Mouse (Mus musculus) kidney, embryonic 15.5 days (tissue): ENCODE data around the gene Ccdc96. TPM values are rescaled to one million over a fixed set of nuclear protein-coding genes. Genes with fewer than 3 reads are reported as not detected.

ENCODE experiments used
- ATAC-seq: fragments of 200-750 bp; cut with Nextera tagmentation; replicated peaks from 2 replicates; pipeline ENCODE4 v1.8.0; 2017; ENCODE audit warnings: moderate TSS enrichment; ENCODE audit not compliant: low FRiP score
- H3K27ac ChIP-seq: fragments of 300-500 bp; sonication (generic); 2 replicates; pipeline ENCODE4 v1.5.1; 2015; ENCODE audit warnings: mild to moderate bottlenecking, inconsistent platforms
- H3K27me3 ChIP-seq: fragments of 300-500 bp; sonication (generic); 2 replicates; pipeline ENCODE4 v1.6.1; 2015; ENCODE audit warnings: inconsistent platforms
- H3K36me3 ChIP-seq: fragments of 300-500 bp; sonication (generic); 2 replicates; pipeline ENCODE4 v1.6.1; 2015; ENCODE audit warnings: inconsistent platforms
- H3K4me1 ChIP-seq: fragments of 300-500 bp; sonication (generic); 2 replicates; pipeline ENCODE4 v1.6.1; 2015; ENCODE audit warnings: inconsistent platforms
- H3K4me2 ChIP-seq: fragments of 300-500 bp; sonication (generic); 2 replicates; pipeline ENCODE4 v1.6.1; 2015; ENCODE audit warnings: moderate library complexity, mild to moderate bottlenecking, inconsistent platforms
- H3K4me3 ChIP-seq: fragments of 300-500 bp; sonication (generic); replicated peaks from 2 replicates; pipeline ENCODE4 v1.5.1; 2015; ENCODE audit warnings: mild to moderate bottlenecking, inconsistent platforms
- H3K9ac ChIP-seq: fragments of 300-500 bp; sonication (generic); 2 replicates; pipeline ENCODE4 v1.6.1; 2015; ENCODE audit warnings: mild to moderate bottlenecking, inconsistent platforms
- H3K9me3 ChIP-seq: fragments of 300-500 bp; sonication (generic); replicated peaks from 2 replicates; pipeline ENCODE4 v1.6.1; 2016; ENCODE audit warnings: inconsistent platforms
- WGBS: fragments of 180-500 bp; shearing (Covaris S2); methylation state at CpG from one replicate; pipeline ENCODE4 v1.1.7; 2015; ENCODE audit warnings: mixed read lengths; 5-methylcytosine and 5-hydroxymethylcytosine counted together
- polyA plus RNA-seq: library from polyadenylated mRNA; unstranded; fragments of >200 nt; fragmentation: Nextera tagmentation; extraction: Ambion mirVana; gene quantifications from 2 replicates; pipeline ENCODE4 v1.2.1, GENCODE M21; 2015

Ccdc96 gene
- polyA plus RNA-seq, 1 experiment from 2014 or later = 0.66 TPM

- Histone ChIP-seq H3K9me3 (no peaks in the 10 kb centered on the region), H3K9ac (no peak overlapping the region), H3K27ac (no peak overlapping the region), H3K36me3 (no peaks in the 10 kb centered on the region), H3K27me3 (no peaks in the 10 kb centered on the region), H3K4me2 (no peak overlapping the region), H3K4me1 (peaks cover 6% of the 10 kb centered on the region; the same call in 1 of the 2 replicates), H3K4me3 (no peak overlapping the region)
- no peak for ATAC-seq
- WGBS = 78% methylated on average over 4 of the region's 4 CpGs
Observed at GRCm38 (mm10) chr5:36457706-36458105, 26.7 kb upstream of the Ccdc96 start.

- no peak overlapping the region for H3K27ac ChIP-seq
- H3K9me3 ChIP-seq = no peaks in the 10 kb centered on the region
- H3K36me3 ChIP-seq = no peaks in the 10 kb centered on the region
- no peak overlapping the region for H3K9ac ChIP-seq
- H3K4me3 ChIP-seq = no peak overlapping the region
- ATAC-seq = no peak
- no peak overlapping the region for H3K4me2 ChIP-seq
- WGBS = 14% methylated on average over 4 of the region's 4 CpGs
- H3K27me3 ChIP-seq = no peaks in the 10 kb centered on the region
- H3K4me1 ChIP-seq = peaks cover 18% of the 10 kb centered on the region
Observed at GRCm38 (mm10) chr5:36458926-36459325, 25.5 kb upstream of the Ccdc96 start.

- H3K27me3 ChIP-seq = no peaks in the 10 kb centered on the region
- ATAC-seq = no peak
- no peak overlapping the region for H3K27ac ChIP-seq
- no peak overlapping the region for H3K4me2 ChIP-seq
- H3K9me3 ChIP-seq = no peaks in the 10 kb centered on the region
- no peak overlapping the region for H3K9ac ChIP-seq
- peaks cover 26% of the 10 kb centered on the region for H3K4me1 ChIP-seq
- no peak overlapping the region for H3K4me3 ChIP-seq
- H3K36me3 ChIP-seq = no peaks in the 10 kb centered on the region
- 60% methylated on average over 2 of the region's 2 CpGs for WGBS
Observed at GRCm38 (mm10) chr5:36460712-36461111, 23.7 kb upstream of the Ccdc96 start.

GRCm38 (mm10) chr5:36461231-36461630, 23.2 kb upstream of the Ccdc96 start:
- Histone ChIP-seq H3K27ac (peak overlapping the region; percentile 28), H3K9ac (no peak overlapping the region), H3K36me3 (no peaks in the 10 kb centered on the region), H3K4me2 (no peak overlapping the region), H3K4me3 (no peak overlapping the region), H3K9me3 (no peaks in the 10 kb centered on the region), H3K27me3 (no peaks in the 10 kb centered on the region), H3K4me1 (peaks cover 31% of the 10 kb centered on the region)
- 33% methylated on average over 2 of the region's 2 CpGs for WGBS
- ATAC-seq = no peak

GRCm38 (mm10) chr5:36462810-36463209, 21.6 kb upstream of the Ccdc96 start:
- H3K4me3 ChIP-seq = no peak overlapping the region
- 0 out of 2 replicates have a peak overlapping the region, but pooled peaks have one; percentile 7 for H3K27ac ChIP-seq
- no peaks in the 10 kb centered on the region for H3K27me3 ChIP-seq
- ATAC-seq = no peak
- no peak overlapping the region for H3K4me2 ChIP-seq
- H3K4me1 ChIP-seq = peaks cover 39% of the 10 kb centered on the region
- H3K36me3 ChIP-seq = 0 out of 2 replicates have a peak, but pooled peaks cover 4% of the 10 kb centered on the region
- H3K9me3 ChIP-seq = no peaks in the 10 kb centered on the region
- 17% methylated on average over 7 of the region's 7 CpGs for WGBS
- no peak overlapping the region for H3K9ac ChIP-seq

- 0 out of 2 replicates have a peak overlapping the region, but pooled peaks have one; percentile 7 for H3K27ac ChIP-seq
- H3K36me3 ChIP-seq = peaks cover 10% of the 10 kb centered on the region
- ATAC-seq = no peak
- no peaks in the 10 kb centered on the region for H3K9me3 ChIP-seq
- 34% methylated on average over 5 of the region's 5 CpGs for WGBS
- H3K27me3 ChIP-seq = no peaks in the 10 kb centered on the region
- H3K4me1 ChIP-seq = peaks cover 39% of the 10 kb centered on the region
- 0 out of 2 replicates have a peak overlapping the region, but pooled peaks have one; percentile 83 for H3K4me2 ChIP-seq
- no peak overlapping the region for H3K9ac ChIP-seq
- peak overlapping the region; percentile 99; the same call in 1 of the 2 replicates for H3K4me3 ChIP-seq
Observed at GRCm38 (mm10) chr5:36463391-36463790, 21.0 kb upstream of the Ccdc96 start.

GRCm38 (mm10) chr5:36464709-36465661, 19.4 kb upstream of the Ccdc96 start, which contains the start of gene Grpel1:
Gene Grpel1, plus strand, starts transcription at chr5:36464998.
- peak within 1 kb of the TSS; percentile 97 for H3K4me2 ChIP-seq
- H3K9ac ChIP-seq = peak within 1 kb of the TSS; percentile 85
- no peaks in the 10 kb centered on the region for H3K9me3 ChIP-seq
- H3K4me1 ChIP-seq = peaks cover 39% of the 10 kb centered on the region
- H3K27me3 ChIP-seq = no peaks in the 10 kb centered on the region
- ATAC-seq = peak; percentile 95
- under 1% methylated on average over 68 of the region's 68 CpGs for WGBS
- H3K27ac ChIP-seq = peak within 1 kb of the TSS; percentile 86
- H3K4me3 ChIP-seq = peak within 1 kb of the TSS; percentile 99
- H3K36me3 ChIP-seq = peaks cover 26% of the 10 kb centered on the region

- Histone ChIP-seq H3K9ac (peak overlapping the region; percentile 85), H3K36me3 (peaks cover 35% of the 10 kb centered on the region), H3K27ac (0 out of 2 replicates have a peak overlapping the region, but pooled peaks have one; percentile 86), H3K4me1 (peaks cover 35% of the 10 kb centered on the region), H3K4me3 (peak overlapping the region; percentile 99), H3K4me2 (peak overlapping the region; percentile 97), H3K27me3 (no peaks in the 10 kb centered on the region), H3K9me3 (no peaks in the 10 kb centered on the region)
- WGBS = 24% methylated on average over 8 of the region's 8 CpGs
- ATAC-seq = no peak
Observed at GRCm38 (mm10) chr5:36465889-36466288, 18.5 kb upstream of the Ccdc96 start.

GRCm38 (mm10) chr5:36471206-36471605, 13.2 kb upstream of the Ccdc96 start:
- ATAC-seq = no peak
- no peak overlapping the region for H3K9ac ChIP-seq
- peaks cover 8% of the 10 kb centered on the region for H3K4me1 ChIP-seq
- H3K27me3 ChIP-seq = no peaks in the 10 kb centered on the region
- H3K4me2 ChIP-seq = no peak overlapping the region
- 92% methylated on average over 8 of the region's 8 CpGs for WGBS
- no peak overlapping the region for H3K27ac ChIP-seq
- H3K9me3 ChIP-seq = no peaks in the 10 kb centered on the region
- peaks cover 80% of the 10 kb centered on the region for H3K36me3 ChIP-seq
- H3K4me3 ChIP-seq = no peak overlapping the region

GRCm38 (mm10) chr5:36472876-36473655, 11.3 kb upstream of the Ccdc96 start:
- Histone ChIP-seq H3K4me3 (no peak overlapping the region), H3K4me1 (no peaks in the 10 kb centered on the region), H3K9ac (no peak overlapping the region), H3K27ac (no peak overlapping the region), H3K9me3 (no peaks in the 10 kb centered on the region), H3K36me3 (peaks cover 79% of the 10 kb centered on the region), H3K4me2 (no peak overlapping the region), H3K27me3 (no peaks in the 10 kb centered on the region)
- ATAC-seq = no peak
- 85% methylated on average over 4 of the region's 4 CpGs for WGBS

GRCm38 (mm10) chr5:36474283-36474682, 10.1 kb upstream of the Ccdc96 start:
- WGBS = 81% methylated on average over 5 of the region's 5 CpGs
- no peak overlapping the region for H3K4me3 ChIP-seq
- ATAC-seq = 0 out of 2 replicates have a peak, but pooled peaks have one; percentile 56
- H3K4me1 ChIP-seq = 0 out of 2 replicates have a peak, but pooled peaks cover 2% of the 10 kb centered on the region
- no peaks in the 10 kb centered on the region for H3K27me3 ChIP-seq
- H3K4me2 ChIP-seq = no peak overlapping the region
- no peak overlapping the region for H3K9ac ChIP-seq
- H3K36me3 ChIP-seq = peaks cover 67% of the 10 kb centered on the region
- H3K27ac ChIP-seq = no peak overlapping the region
- no peaks in the 10 kb centered on the region for H3K9me3 ChIP-seq
